Mouse (Mus musculus): ENCODE data around the gene Lrrfip1.

- no peak for TF ChIP-seq EP300 (optimal IDR thresholded peaks at IDR 0.05)
- TF ChIP-seq CTCF (IDR thresholded peaks at IDR 0.05; ENCODE audit: low read depth), result no peak
Observed at GRCm38 (mm10) chr1:91122121-91122520, 123.6 kb downstream of the Lrrfip1 start.

All from stomach, postnatal 0 days (tissue).